8 mouse cellular contexts compared by ENCODE assay signal in genomic region chr1:92907632-92908360, GRCm38 (mm10). TPM values are rescaled to one million over a fixed set of nuclear protein-coding genes. Genes with fewer than 3 reads are reported as not detected.
DNase-seq lines count a peak whose midpoint lies in the region; ATAC-seq and TF ChIP-seq lines count a peak whose summit lies in the region.

No protein-coding gene starts in this region.

- no peaks in the 10 kb centered on the region for H3K36me3 ChIP-seq in lung, embryonic 14.5 days (ENCODE audit: insufficient read depth)
- no peaks in the 10 kb centered on the region for H3K36me3 ChIP-seq in limb, embryonic 10.5 days
- no peaks in the 10 kb centered on the region for H3K36me3 ChIP-seq in neural tube, embryonic 14.5 days (ENCODE audit: control insufficient read depth, insufficient read depth, low read length)

- H3K9me3 ChIP-seq in lung, embryonic 14.5 days (ENCODE audit: low read depth, low read length): no peaks in the 10 kb centered on the region
- H3K9me3 ChIP-seq in limb, embryonic 10.5 days (replicated peaks): no peaks in the 10 kb centered on the region
- H3K9me3 ChIP-seq in neural tube, embryonic 14.5 days (ENCODE audit: control insufficient read depth, low read length): no peaks in the 10 kb centered on the region

- 39% methylated on average over 20 of the region's 20 CpGs for WGBS in lung, embryonic 14.5 days
- 50% methylated on average over 20 of the region's 20 CpGs for WGBS in limb, embryonic 10.5 days
- 44% methylated on average over 20 of the region's 20 CpGs for WGBS in neural tube, embryonic 14.5 days

- peaks cover 16% of the 10 kb centered on the region for H3K4me1 ChIP-seq in lung, embryonic 14.5 days (ENCODE audit: insufficient read depth)
- H3K4me1 ChIP-seq in limb, embryonic 10.5 days: peaks cover 57% of the 10 kb centered on the region
- H3K4me1 ChIP-seq in neural tube, embryonic 14.5 days (ENCODE audit: control insufficient read depth, insufficient read depth, low read length): peaks cover 36% of the 10 kb centered on the region

- H3K9ac ChIP-seq in lung, embryonic 14.5 days: peak overlapping the region; percentile 70
- peak overlapping the region; percentile 74 for H3K9ac ChIP-seq in neural tube, embryonic 14.5 days (replicated peaks; ENCODE audit: low read depth, low read length)

- H3K4me3 ChIP-seq in lung, embryonic 14.5 days (ENCODE audit: low read depth, low read length): peak overlapping the region; percentile 71
- H3K4me3 ChIP-seq in limb, embryonic 10.5 days: peak overlapping the region; percentile 87
- peak overlapping the region; percentile 83 for H3K4me3 ChIP-seq in neural tube, embryonic 14.5 days (ENCODE audit: low read depth, low read length)

- no peaks in the 10 kb centered on the region for H3K27me3 ChIP-seq in lung, embryonic 14.5 days (ENCODE audit: insufficient read depth, low read length)
- peaks cover 20% of the 10 kb centered on the region for H3K27me3 ChIP-seq in limb, embryonic 10.5 days (ENCODE audit: low read depth, poor library complexity, severe bottlenecking)
- H3K27me3 ChIP-seq in neural tube, embryonic 14.5 days (ENCODE audit: control insufficient read depth, insufficient read depth, low read length): no peaks in the 10 kb centered on the region

- no peak for DNase-seq in lung, embryonic 14.5 days
- DNase-seq in lung, postnatal 10 days: no peak
- no peak for DNase-seq in limb, embryonic 10.5 days (ENCODE audit: low spot score)
- no peak for DNase-seq in natural killer cell, adult 2 months (ENCODE audit: low spot score in 2 of 2)
- DNase-seq in layer of hippocampus, adult 8-10 months (ENCODE audit: low spot score in 2 of 2): no peak
- DNase-seq in Muller cell, postnatal 12 days (ENCODE audit: inconsistent ontology term): no peak

- H3K27ac ChIP-seq in lung, embryonic 14.5 days (ENCODE audit: low read depth): peak overlapping the region; percentile 81; the same call in 1 of the 2 replicates
- H3K27ac ChIP-seq in limb, embryonic 10.5 days: peak overlapping the region; percentile 91
- H3K27ac ChIP-seq in neural tube, embryonic 14.5 days (ENCODE audit: low read depth, low read length): peak overlapping the region; percentile 91

- TF ChIP-seq CTCF in lung, embryonic 14.5 days (IDR thresholded peaks at IDR 0.05; ENCODE audit: low read depth): no peak

- H3K4me2 ChIP-seq in lung, embryonic 14.5 days: peak overlapping the region; percentile 79
- peak overlapping the region; percentile 76 for H3K4me2 ChIP-seq in neural tube, embryonic 14.5 days (ENCODE audit: low read depth, low read length)

- no peak for ATAC-seq in lung, embryonic 14.5 days (ENCODE audit: insufficient read depth)
- peak; percentile 42 for ATAC-seq in erythroblast, adult 5-6 weeks (replicated peaks; ENCODE audit: low FRiP score, poor library complexity, severe bottlenecking)
- ATAC-seq in neural tube, embryonic 14.5 days (ENCODE audit: low read depth): no peak

RNA-seq across cellular contexts. Expression of gene Dusp28, which starts 1.0 kb away (rescaled TPM):
- polyA plus RNA-seq in lung, embryonic 14.5 days (2014; fragmentation: Nextera tagmentation; extraction: Ambion mirVana): 6.9 and 8.9 TPM in 2 replicates
- total RNA-seq in erythroblast, adult 5-6 weeks (2015; ENCODE audit: low replicate concordance): 5.4 TPM in 1 of 2 replicates, not detected in the other
- 0.68 TPM in 1 of 2 replicates, not detected in the other for total RNA-seq in erythroblast, adult 5-6 weeks (2017; ENCODE audit: low replicate concordance)
- 8.8 TPM in 2 replicates for polyA plus RNA-seq in limb, embryonic 10.5 days (2016; fragmentation: Nextera tagmentation; extraction: Ambion mirVana)
- 15.9 and 18.0 TPM in 2 replicates for polyA plus RNA-seq in neural tube, embryonic 14.5 days (2014; fragmentation: Nextera tagmentation; extraction: Ambion mirVana)
- total RNA-seq in layer of hippocampus, adult 8-10 months (2022): 10 to 100 TPM; 13.9 to 16.5 (median 15.6) TPM

RNA-seq across cellular contexts. Expression of gene Rnpepl1, which starts 2.8 kb away (rescaled TPM):
- 34.8 and 43.3 TPM in 2 replicates for polyA plus RNA-seq in lung, embryonic 14.5 days (2014; fragmentation: Nextera tagmentation; extraction: Ambion mirVana)
- 8.4 and 13.6 TPM in 2 replicates for total RNA-seq in erythroblast, adult 5-6 weeks (2015; ENCODE audit: low replicate concordance)
- total RNA-seq in erythroblast, adult 5-6 weeks (2017; ENCODE audit: low replicate concordance): 3.8 and 14.1 TPM in 2 replicates
- polyA plus RNA-seq in limb, embryonic 10.5 days (2016; fragmentation: Nextera tagmentation; extraction: Ambion mirVana): 29.6 and 31.8 TPM in 2 replicates
- 27.0 and 31.6 TPM in 2 replicates for polyA plus RNA-seq in neural tube, embryonic 14.5 days (2014; fragmentation: Nextera tagmentation; extraction: Ambion mirVana)
- total RNA-seq in layer of hippocampus, adult 8-10 months (2022): 10 to 100 TPM; 38.0 to 46.2 (median 44.3) TPM

RNA-seq across cellular contexts. Expression of gene Ankmy1, which starts 5.1 kb away (rescaled TPM):
- 0.20 and 0.41 TPM in 2 replicates for polyA plus RNA-seq in lung, embryonic 14.5 days (2014; fragmentation: Nextera tagmentation; extraction: Ambion mirVana)
- not detected in 2 replicates for total RNA-seq in erythroblast, adult 5-6 weeks (2015; ENCODE audit: low replicate concordance)
- not detected in 2 replicates for total RNA-seq in erythroblast, adult 5-6 weeks (2017; ENCODE audit: low replicate concordance)
- 0.29 and 0.36 TPM in 2 replicates for polyA plus RNA-seq in limb, embryonic 10.5 days (2016; fragmentation: Nextera tagmentation; extraction: Ambion mirVana)
- 1.1 and 4.6 TPM in 2 replicates for polyA plus RNA-seq in neural tube, embryonic 14.5 days (2014; fragmentation: Nextera tagmentation; extraction: Ambion mirVana)
- total RNA-seq in layer of hippocampus, adult 8-10 months (2022): under 1 TPM; 0.31 to 0.37 (median 0.36) TPM

RNA-seq across cellular contexts. Expression of gene Capn10, which starts 26.4 kb away (rescaled TPM):
- 22.2 and 26.8 TPM in 2 replicates for polyA plus RNA-seq in lung, embryonic 14.5 days (2014; fragmentation: Nextera tagmentation; extraction: Ambion mirVana)
- total RNA-seq in erythroblast, adult 5-6 weeks (2015; ENCODE audit: low replicate concordance): 1.9 TPM in 1 of 2 replicates, not detected in the other
- 2.1 and 18.5 TPM in 2 replicates for total RNA-seq in erythroblast, adult 5-6 weeks (2017; ENCODE audit: low replicate concordance)
- polyA plus RNA-seq in limb, embryonic 10.5 days (2016; fragmentation: Nextera tagmentation; extraction: Ambion mirVana): 38.4 and 42.1 TPM in 2 replicates
- polyA plus RNA-seq in neural tube, embryonic 14.5 days (2014; fragmentation: Nextera tagmentation; extraction: Ambion mirVana): 53.6 and 58.4 TPM in 2 replicates
- total RNA-seq in layer of hippocampus, adult 8-10 months (2022): 10 to 100 TPM; 39.9 to 46.3 (median 43.1) TPM

RNA-seq across cellular contexts. Expression of gene Gpr35, which starts 42.9 kb away (rescaled TPM):
- 0.19 and 0.50 TPM in 2 replicates for polyA plus RNA-seq in lung, embryonic 14.5 days (2014; fragmentation: Nextera tagmentation; extraction: Ambion mirVana)
- total RNA-seq in erythroblast, adult 5-6 weeks (2015; ENCODE audit: low replicate concordance): 1.2 and 4.2 TPM in 2 replicates
- 1.1 and 3.2 TPM in 2 replicates for total RNA-seq in erythroblast, adult 5-6 weeks (2017; ENCODE audit: low replicate concordance)
- 0.13 and 0.35 TPM in 2 replicates for polyA plus RNA-seq in limb, embryonic 10.5 days (2016; fragmentation: Nextera tagmentation; extraction: Ambion mirVana)
- 0.44 and 0.95 TPM in 2 replicates for polyA plus RNA-seq in neural tube, embryonic 14.5 days (2014; fragmentation: Nextera tagmentation; extraction: Ambion mirVana)
- under 1 TPM in 3 of 4 experiments, not detected in 1; 0.39 to 0.61 (median 0.51) TPM for total RNA-seq in layer of hippocampus, adult 8-10 months (2022)
